Mouse (Mus musculus): ENCODE results near the gene Rtl9. TPM values are rescaled to one million over a fixed set of nuclear protein-coding genes. Genes with fewer than 3 reads are reported as not detected.
A peak's percentile ranks its signal among the peaks of the same experiment; 100 is the strongest.

Gene Rtl9
- 0.04 and 0.05 TPM in 2 replicates for polyA plus RNA-seq (2012; rRNA removed)

DNA sequence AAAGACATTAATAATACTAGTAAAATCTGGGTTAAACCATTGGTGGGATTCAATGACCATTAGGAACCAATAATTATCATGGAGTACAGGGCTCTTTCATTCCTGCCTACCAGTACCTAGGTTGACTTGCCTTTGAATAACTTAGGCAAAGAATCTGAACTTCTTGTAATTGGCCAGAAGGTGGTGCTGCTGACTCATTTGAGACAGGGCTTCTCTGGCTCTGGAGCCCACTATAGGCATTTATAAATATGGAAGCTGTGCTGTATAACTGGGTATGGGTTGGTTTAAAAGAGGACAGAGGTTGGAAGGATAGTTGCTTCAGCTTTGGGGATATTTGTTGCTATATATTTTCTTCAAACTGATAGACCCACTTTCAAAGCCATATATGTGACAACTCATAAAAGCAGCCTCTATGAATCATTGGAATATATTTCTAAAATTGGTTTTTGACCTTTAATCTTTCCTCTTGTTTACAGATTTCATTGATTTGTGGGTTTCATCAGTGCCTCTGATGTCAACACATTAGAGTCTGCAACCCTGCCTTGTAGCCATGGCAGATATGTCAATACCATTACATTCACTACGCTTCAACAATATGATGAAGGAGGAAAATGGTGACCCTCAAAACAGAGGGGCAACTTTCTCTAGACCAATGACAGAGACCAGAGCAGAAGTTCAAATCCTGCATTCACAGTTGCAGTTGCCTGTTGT, at the start of gene Rtl9:
Rtl9 (plus strand) TSS at position 551 of the 711 bp plus-strand sequence.
- TF ChIP-seq CTCF (IDR thresholded peaks at IDR 0.05; ENCODE audit: borderline replicate concordance, control insufficient read depth, extremely low read depth, insufficient read depth, low read length, poor library complexity) (no peak), POLR2A (IDR thresholded peaks at IDR 0.05; ENCODE audit: control insufficient read depth, extremely low read depth, insufficient read depth, low read length, poor library complexity) (no peak)
- Histone ChIP-seq H3K4me3 (ENCODE audit: control insufficient read depth, insufficient read depth, low read length) (no peak within 1 kb of the TSS), H3K36me3 (ENCODE audit: control insufficient read depth, insufficient read depth, low read length) (no peaks in the 10 kb centered on the region), H3K27ac (ENCODE audit: control insufficient read depth, insufficient read depth, low read length) (no peak within 1 kb of the TSS), H3K4me1 (replicated peaks; ENCODE audit: control insufficient read depth, insufficient read depth, low read length) (no peaks in the 10 kb centered on the region), H3K27me3 (ENCODE audit: control insufficient read depth, insufficient read depth, low read length) (no peaks in the 10 kb centered on the region)
- DNase-seq: peak; percentile 6
- 93% methylated on average over 1 of the region's 1 CpGs for WGBS

DNA sequence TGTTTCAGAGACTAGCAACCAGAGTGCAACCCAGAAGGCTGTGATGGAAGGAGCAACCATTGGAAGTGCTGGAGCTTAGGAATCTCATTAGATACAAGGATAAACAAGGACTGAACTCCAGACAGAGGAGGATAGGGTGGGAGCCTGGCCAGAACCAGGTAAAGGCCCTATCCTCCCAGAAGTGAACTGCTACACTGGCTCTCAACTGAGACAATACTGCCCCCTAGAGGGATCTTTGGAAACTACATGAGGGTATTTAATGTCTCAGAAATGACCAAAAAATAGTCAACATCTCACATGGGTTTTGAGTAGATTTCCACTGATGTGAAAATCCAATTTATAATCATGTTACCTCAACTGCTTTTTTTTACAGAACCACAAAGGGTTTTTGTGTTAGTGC, 47.9 kb upstream of the Rtl9 start:
- no peaks in the 10 kb centered on the region for H3K36me3 ChIP-seq (ENCODE audit: control insufficient read depth, insufficient read depth, low read length)
- no peaks in the 10 kb centered on the region for H3K27me3 ChIP-seq (ENCODE audit: control insufficient read depth, insufficient read depth, low read length)
- H3K4me1 ChIP-seq (replicated peaks; ENCODE audit: control insufficient read depth, insufficient read depth, low read length): no peaks in the 10 kb centered on the region
- no peak for TF ChIP-seq POLR2A (IDR thresholded peaks at IDR 0.05; ENCODE audit: control insufficient read depth, extremely low read depth, insufficient read depth, low read length, poor library complexity)
- no peak for TF ChIP-seq CTCF (IDR thresholded peaks at IDR 0.05; ENCODE audit: borderline replicate concordance, control insufficient read depth, extremely low read depth, insufficient read depth, low read length, poor library complexity)
- peak; percentile 35 for DNase-seq
- no peak overlapping the region for H3K27ac ChIP-seq (ENCODE audit: control insufficient read depth, insufficient read depth, low read length)
- no peak overlapping the region for H3K4me3 ChIP-seq (ENCODE audit: control insufficient read depth, insufficient read depth, low read length)

DNA sequence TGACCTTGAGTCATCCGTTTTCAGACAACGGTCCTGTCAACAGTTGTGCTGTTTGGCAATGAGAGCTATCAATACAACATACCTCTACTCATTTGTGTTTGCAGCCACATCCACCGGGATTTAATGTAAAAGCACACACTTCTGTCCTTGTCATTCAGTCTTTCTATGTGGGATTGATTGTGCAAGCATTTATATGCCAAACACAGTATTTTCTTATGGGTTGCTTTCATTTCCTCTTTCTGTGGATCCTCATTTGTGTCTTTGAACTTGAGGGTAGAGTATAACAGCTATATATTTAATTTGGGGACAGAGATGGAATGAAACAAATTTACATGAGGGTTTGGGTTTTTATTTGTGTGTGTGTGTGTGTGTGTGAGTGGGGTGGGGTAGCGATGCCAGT, 47.5 kb upstream of the Rtl9 start:
- Histone ChIP-seq H3K4me1 (replicated peaks; ENCODE audit: control insufficient read depth, insufficient read depth, low read length) (no peaks in the 10 kb centered on the region), H3K27me3 (ENCODE audit: control insufficient read depth, insufficient read depth, low read length) (no peaks in the 10 kb centered on the region), H3K4me3 (ENCODE audit: control insufficient read depth, insufficient read depth, low read length) (no peak overlapping the region), H3K27ac (ENCODE audit: control insufficient read depth, insufficient read depth, low read length) (no peak overlapping the region), H3K36me3 (ENCODE audit: control insufficient read depth, insufficient read depth, low read length) (no peaks in the 10 kb centered on the region)
- no peak for DNase-seq
- 74% methylated on average over 4 of the region's 4 CpGs for WGBS
- TF ChIP-seq CTCF (IDR thresholded peaks at IDR 0.05; ENCODE audit: borderline replicate concordance, control insufficient read depth, extremely low read depth, insufficient read depth, low read length, poor library complexity) (no peak), POLR2A (IDR thresholded peaks at IDR 0.05; ENCODE audit: control insufficient read depth, extremely low read depth, insufficient read depth, low read length, poor library complexity) (no peak)

DNA sequence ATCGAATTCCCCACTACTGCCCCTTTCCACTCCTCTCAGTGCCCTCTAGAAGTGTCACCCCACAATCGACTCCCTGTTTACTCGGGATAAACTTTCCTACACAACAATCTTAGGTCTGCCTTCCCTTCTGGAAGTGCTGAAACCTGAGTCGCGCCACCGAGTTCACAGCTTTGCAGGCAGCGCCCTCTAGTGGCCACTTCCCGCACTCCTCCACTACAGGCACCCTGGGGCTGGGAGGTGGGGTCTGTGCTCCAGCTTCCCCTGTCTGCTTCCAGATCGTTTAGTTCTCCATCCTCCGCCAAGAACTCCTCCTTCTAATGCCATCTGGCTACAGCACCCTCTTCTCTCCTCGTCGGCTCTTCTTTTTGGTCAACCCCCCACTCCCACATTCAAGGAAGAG, 40.6 kb upstream of the Rtl9 start:
- Histone ChIP-seq H3K27ac (ENCODE audit: control insufficient read depth, insufficient read depth, low read length) (no peak overlapping the region), H3K36me3 (ENCODE audit: control insufficient read depth, insufficient read depth, low read length) (no peaks in the 10 kb centered on the region), H3K4me1 (replicated peaks; ENCODE audit: control insufficient read depth, insufficient read depth, low read length) (no peaks in the 10 kb centered on the region), H3K27me3 (ENCODE audit: control insufficient read depth, insufficient read depth, low read length) (no peaks in the 10 kb centered on the region), H3K4me3 (ENCODE audit: control insufficient read depth, insufficient read depth, low read length) (no peak overlapping the region)
- WGBS: 2% methylated on average over 12 of the region's 12 CpGs
- DNase-seq: peak; percentile 67
- TF ChIP-seq POLR2A (IDR thresholded peaks at IDR 0.05; ENCODE audit: control insufficient read depth, extremely low read depth, insufficient read depth, low read length, poor library complexity): no peak
- TF ChIP-seq CTCF (IDR thresholded peaks at IDR 0.05; ENCODE audit: borderline replicate concordance, control insufficient read depth, extremely low read depth, insufficient read depth, low read length, poor library complexity): peak; percentile 75; the same call in 1 of the 2 replicates

DNA sequence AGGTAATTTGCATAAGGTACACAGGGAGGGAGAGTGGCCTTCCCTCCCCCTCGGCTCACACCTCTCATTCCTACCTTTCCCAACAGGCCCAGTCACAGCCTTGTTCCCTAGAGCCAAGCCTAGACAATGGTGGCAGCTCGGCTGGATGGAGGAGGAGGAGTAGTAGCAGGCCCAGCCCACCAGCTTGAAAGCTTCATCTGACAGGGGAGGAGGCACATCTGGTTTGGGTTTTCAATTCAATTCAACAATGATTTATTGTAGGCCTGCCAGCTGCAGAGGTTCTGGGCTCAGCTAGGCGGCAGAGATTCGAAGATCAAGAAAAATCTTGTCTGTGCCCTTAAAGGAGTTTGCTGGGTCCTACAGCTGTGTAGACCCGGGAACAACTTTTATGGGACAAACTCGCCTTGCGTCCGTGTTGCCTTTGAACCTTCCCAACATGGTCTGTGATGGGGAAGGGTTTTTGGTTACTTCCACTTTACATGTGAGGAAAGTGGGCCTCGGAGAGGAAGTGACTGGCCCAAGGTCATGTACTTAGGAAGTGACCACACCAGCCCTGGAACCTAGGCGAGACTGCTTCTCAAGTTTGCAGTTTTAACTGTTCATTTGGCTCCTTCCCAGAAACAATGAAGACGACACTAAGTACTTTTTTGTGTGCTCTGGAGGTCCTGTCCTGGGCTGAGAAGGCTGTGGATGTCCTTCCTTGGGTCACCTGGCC, 36.6 kb upstream of the Rtl9 start:
- no peaks in the 10 kb centered on the region for H3K4me1 ChIP-seq (replicated peaks; ENCODE audit: control insufficient read depth, insufficient read depth, low read length)
- 70% methylated on average over 11 of the region's 11 CpGs for WGBS

DNA sequence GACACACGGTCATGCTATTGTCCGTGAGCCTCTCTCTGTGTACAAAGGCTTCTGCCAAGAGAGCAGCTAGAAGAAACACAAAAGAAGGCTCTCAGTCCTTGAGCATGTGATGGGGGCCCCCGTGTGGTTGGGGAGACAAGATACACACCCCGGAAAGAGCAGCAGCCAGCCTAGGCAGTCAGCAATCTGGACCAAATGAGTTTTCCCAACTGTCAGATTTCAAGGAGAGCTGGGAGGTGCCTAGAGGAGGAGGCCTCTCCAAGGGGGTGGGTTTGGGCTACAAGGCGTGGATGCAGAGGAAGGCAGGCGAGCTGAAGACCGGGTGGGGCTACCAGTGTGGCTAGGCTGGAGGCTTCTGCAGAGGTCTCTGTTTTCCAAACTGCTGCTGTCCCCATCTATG, 35.6 kb upstream of the Rtl9 start:
- Histone ChIP-seq H3K36me3 (ENCODE audit: control insufficient read depth, insufficient read depth, low read length) (no peaks in the 10 kb centered on the region), H3K27ac (ENCODE audit: control insufficient read depth, insufficient read depth, low read length) (no peak overlapping the region), H3K4me1 (replicated peaks; ENCODE audit: control insufficient read depth, insufficient read depth, low read length) (no peaks in the 10 kb centered on the region), H3K4me3 (ENCODE audit: control insufficient read depth, insufficient read depth, low read length) (no peak overlapping the region), H3K27me3 (ENCODE audit: control insufficient read depth, insufficient read depth, low read length) (no peaks in the 10 kb centered on the region)
- DNase-seq: no peak
- TF ChIP-seq CTCF (IDR thresholded peaks at IDR 0.05; ENCODE audit: borderline replicate concordance, control insufficient read depth, extremely low read depth, insufficient read depth, low read length, poor library complexity) (no peak), POLR2A (IDR thresholded peaks at IDR 0.05; ENCODE audit: control insufficient read depth, extremely low read depth, insufficient read depth, low read length, poor library complexity) (no peak)
- 72% methylated on average over 7 of the region's 7 CpGs for WGBS

More for the DNA sequence above, 36.6 kb upstream of the Rtl9 start:
- H3K4me3 ChIP-seq (ENCODE audit: control insufficient read depth, insufficient read depth, low read length): no peak overlapping the region
- no peak for DNase-seq
- no peak overlapping the region for H3K27ac ChIP-seq (ENCODE audit: control insufficient read depth, insufficient read depth, low read length)
- H3K36me3 ChIP-seq (ENCODE audit: control insufficient read depth, insufficient read depth, low read length): no peaks in the 10 kb centered on the region
- TF ChIP-seq CTCF (IDR thresholded peaks at IDR 0.05; ENCODE audit: borderline replicate concordance, control insufficient read depth, extremely low read depth, insufficient read depth, low read length, poor library complexity) (no peak), POLR2A (IDR thresholded peaks at IDR 0.05; ENCODE audit: control insufficient read depth, extremely low read depth, insufficient read depth, low read length, poor library complexity) (no peak)
- H3K27me3 ChIP-seq (ENCODE audit: control insufficient read depth, insufficient read depth, low read length): no peaks in the 10 kb centered on the region
